Comparison of ENCODE assay signal across 8 mouse cellular contexts in the genomic region with DNA sequence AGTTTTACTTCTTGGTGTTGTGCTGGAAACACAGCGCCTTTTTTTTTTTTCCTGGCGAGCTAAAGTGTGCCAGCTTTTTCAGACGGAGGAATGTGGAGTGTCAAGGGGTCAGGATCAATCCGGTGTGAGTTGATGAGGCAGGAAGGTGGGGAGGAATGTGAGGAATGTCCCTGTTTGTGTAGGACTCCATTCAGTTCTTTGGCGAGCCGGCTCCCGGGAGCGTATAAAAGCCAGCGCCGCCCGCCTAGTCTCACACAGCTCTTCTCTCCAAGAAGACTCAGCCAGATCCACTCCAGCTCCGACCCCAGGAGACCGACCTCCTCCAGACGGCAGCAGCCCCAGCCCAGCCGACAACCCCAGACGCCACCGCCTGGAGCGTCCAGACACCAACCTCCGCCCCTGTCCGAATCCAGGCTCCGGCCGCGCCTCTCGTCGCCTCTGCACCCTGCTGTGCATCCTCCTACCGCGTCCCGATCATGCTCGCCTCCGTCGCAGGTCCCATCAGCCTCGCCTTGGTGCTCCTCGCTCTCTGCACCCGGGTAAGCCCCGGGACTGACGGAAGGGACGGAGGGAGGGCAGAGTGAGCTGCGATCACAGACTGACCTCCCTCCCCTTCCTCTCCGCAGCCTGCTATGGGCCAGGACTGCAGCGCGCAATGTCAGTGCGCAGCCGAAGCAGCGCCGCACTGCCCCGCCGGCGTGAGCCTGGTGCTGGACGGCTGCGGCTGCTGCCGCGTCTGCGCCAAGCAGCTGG. TPM values are rescaled to one million over a fixed set of nuclear protein-coding genes. Genes with fewer than 3 reads are reported as not detected.
A peak's percentile ranks its signal among the peaks of the same experiment; 100 is the strongest.
DNase-seq lines count a peak whose midpoint lies in the region; ATAC-seq lines count a peak whose summit lies in the region.

Gene Ccn2 (plus strand): TSS at position 193 of the 753 bp plus-strand sequence.

- no peaks in the 10 kb centered on the region for H3K36me3 ChIP-seq in hindbrain, embryonic 12.5 days

- peak; percentile 82 for DNase-seq in WW6 (ENCODE audit: low read depth, low spot score)
- peak; percentile 47 to 52 for DNase-seq in cerebellum, postnatal 25 days
- DNase-seq in frontal cortex, postnatal 36 days (ENCODE audit: low spot score in 2 of 2) = peak; percentile 51 to 56
- peak; percentile 19 to 30 for DNase-seq in layer of hippocampus, postnatal 25 days (ENCODE audit: extremely low spot score in 1 of 2, low spot score in 1 of 2)
- DNase-seq in lung, postnatal 10 days = peak; percentile 92
- peak; percentile 81 for DNase-seq in retina, postnatal 1 day

- H3K4me1 ChIP-seq in hindbrain, embryonic 12.5 days = peaks cover 7% of the 10 kb centered on the region

- peak within 1 kb of the TSS; percentile 85 for H3K27ac ChIP-seq in hindbrain, embryonic 12.5 days

- no peaks in the 10 kb centered on the region for H3K9me3 ChIP-seq in hindbrain, embryonic 12.5 days (replicated peaks)

- peak within 1 kb of the TSS; percentile 65 for H3K4me2 ChIP-seq in hindbrain, embryonic 12.5 days (replicated peaks)

- peak within 1 kb of the TSS; percentile 72 for H3K4me3 ChIP-seq in hindbrain, embryonic 12.5 days

- peak; percentile 95 for ATAC-seq in hindbrain, embryonic 12.5 days (ENCODE audit: low FRiP score)
- ATAC-seq in activated CD4-positive, CD25-positive, alpha-beta regulatory T cell, adult 4 months = no peak

- H3K9ac ChIP-seq in hindbrain, embryonic 12.5 days = peak within 1 kb of the TSS; percentile 73

- WGBS in hindbrain, embryonic 12.5 days = under 1% methylated on average over 53 of the region's 53 CpGs

- H3K27me3 ChIP-seq in hindbrain, embryonic 12.5 days = peaks cover 4% of the 10 kb centered on the region; the same call in 1 of the 2 replicates

RNA-seq across cellular contexts. Expression of gene Ccn2, which starts in this region (rescaled TPM):
- polyA plus RNA-seq in hindbrain, embryonic 12.5 days (2016; fragmentation: Nextera tagmentation; extraction: Ambion mirVana) = 6.8 and 10.0 TPM in 2 replicates
- total RNA-seq in layer of hippocampus, postnatal 25 days (2021) = 1 to 10 TPM; 6.9 to 7.4 TPM
- polyA plus RNA-seq in activated CD4-positive, CD25-positive, alpha-beta regulatory T cell, adult 4 months (2017; shearing (Covaris generic)) = not detected

Comparison
In these comparisons a context has a peak if more than half of its experiments do, and no peak if none do; other contexts are left out.
1. DNase-seq: peak in every context shown above with its lines; median percentile 92 in lung, postnatal 10 days; 82 in WW6; 81 in retina, postnatal 1 day; 54 in frontal cortex, postnatal 36 days; 50 in cerebellum, postnatal 25 days; 24 in layer of hippocampus, postnatal 25 days.